Mouse (Mus musculus): Measurements from ENCODE around the gene Lgals2. TPM values are rescaled to one million over a fixed set of nuclear protein-coding genes. Genes with fewer than 3 reads are reported as not detected.

The Lgals2 gene
- polyA plus RNA-seq, 1 experiment: 1.3 TPM

DNA sequence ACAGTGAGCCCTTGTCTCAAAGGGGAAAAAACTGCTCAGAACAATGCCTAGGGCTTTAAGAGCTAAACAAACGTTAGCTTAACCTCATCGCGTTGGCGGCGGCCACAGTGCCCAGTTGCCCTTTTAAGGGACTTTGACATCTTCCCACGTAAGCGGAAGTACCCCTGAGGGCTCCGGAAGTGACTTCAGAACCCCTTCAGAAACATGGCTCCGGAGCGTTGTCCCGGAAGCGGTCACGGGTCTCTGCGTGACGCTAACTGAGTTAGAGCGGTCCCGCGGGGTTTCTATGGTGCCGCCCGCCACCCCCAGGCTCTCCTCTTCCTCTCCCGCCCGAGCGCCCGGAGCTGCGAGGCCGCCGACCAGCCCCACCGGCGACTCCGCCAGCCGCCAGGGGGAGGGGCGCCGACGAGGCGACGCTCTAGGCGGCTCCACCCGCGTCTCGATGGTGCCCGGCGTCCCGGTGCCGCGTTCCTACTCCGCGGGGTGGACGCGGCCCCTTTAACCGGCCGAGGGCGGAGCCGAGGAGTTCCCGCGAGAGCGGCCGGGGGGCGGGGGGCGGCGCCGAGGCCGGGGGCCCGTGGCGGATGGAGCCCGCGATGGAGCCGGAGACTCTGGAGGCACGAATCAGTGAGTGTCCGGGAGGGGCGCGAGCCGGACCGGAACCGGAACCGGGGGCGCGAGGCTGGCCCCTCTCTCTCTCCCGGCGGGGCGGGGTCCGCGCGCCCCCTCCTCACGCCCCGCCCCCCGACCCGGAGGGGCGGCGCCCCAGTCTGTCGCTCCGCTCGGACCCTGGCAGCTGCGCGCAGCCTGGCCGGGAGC is 21.9 kb upstream of the Lgals2 start, which contains the start of gene Gga1:
Gga1 (plus strand) TSS at position 200 of the 819 bp plus-strand sequence.
- peaks cover 6% of the 10 kb centered on the region for H3K79me3 ChIP-seq (ENCODE audit: low read depth)
- TF ChIP-seq CEBPB (IDR thresholded peaks at IDR 0.05; ENCODE audit: low read depth) (no peak), MAX (IDR thresholded peaks at IDR 0.05) (peak; percentile 60), USF1 (IDR thresholded peaks at IDR 0.05; ENCODE audit: low read depth) (no peak), CTCF (IDR thresholded peaks at IDR 0.05; ENCODE audit: control insufficient read depth, insufficient read depth, insufficient read length) (peak; percentile 30)

GRCm38 (mm10) chr15:78876258-78876696 is 20.9 kb upstream of the Lgals2 start:
- TF ChIP-seq FOSL1 (IDR thresholded peaks at IDR 0.05; ENCODE audit: insufficient read depth, low read length, poor library complexity, severe bottlenecking): no peak
- TF ChIP-seq USF1 (IDR thresholded peaks at IDR 0.05; ENCODE audit: low read depth): no peak
- TF ChIP-seq CEBPB (IDR thresholded peaks at IDR 0.05; ENCODE audit: low read depth): no peak
- peak; percentile 56 for TF ChIP-seq CTCF (IDR thresholded peaks at IDR 0.05; ENCODE audit: control insufficient read depth, insufficient read depth, insufficient read length)
- no peak for TF ChIP-seq MYOD1 (IDR thresholded peaks at IDR 0.05; ENCODE audit: control insufficient read depth, insufficient read length, low read depth)
- TF ChIP-seq MYOG (IDR thresholded peaks at IDR 0.05; ENCODE audit: control insufficient read depth, extremely low read depth, insufficient read length): no peak
- TF ChIP-seq MAX (IDR thresholded peaks at IDR 0.05): peak; percentile 24
- H3K36me3 ChIP-seq (ENCODE audit: control insufficient read depth, insufficient read depth): peaks cover 12% of the 10 kb centered on the region
- peaks cover 26% of the 10 kb centered on the region for H3K79me2 ChIP-seq (ENCODE audit: control insufficient read depth, insufficient read depth)
- peak overlapping the region; percentile 98 for H3K4me3 ChIP-seq (ENCODE audit: insufficient read depth, poor library complexity, severe bottlenecking)
- no peak overlapping the region for H3ac ChIP-seq (ENCODE audit: control insufficient read depth, insufficient read length, low read depth)
- no peaks in the 10 kb centered on the region for H3K27me3 ChIP-seq (ENCODE audit: control insufficient read depth, insufficient read depth, insufficient read length)
- H3K79me3 ChIP-seq (ENCODE audit: low read depth): peaks cover 6% of the 10 kb centered on the region

More for the DNA sequence above, 21.9 kb upstream of the Lgals2 start, which contains the start of gene Gga1:
- Histone ChIP-seq H3K27me3 (ENCODE audit: control insufficient read depth, insufficient read depth, insufficient read length) (no peaks in the 10 kb centered on the region), H3K4me3 (ENCODE audit: insufficient read depth, poor library complexity, severe bottlenecking) (peak within 1 kb of the TSS; percentile 98), H3K36me3 (ENCODE audit: control insufficient read depth, insufficient read depth) (peaks cover 22% of the 10 kb centered on the region), H3K79me2 (ENCODE audit: control insufficient read depth, insufficient read depth) (peaks cover 26% of the 10 kb centered on the region), H3ac (ENCODE audit: control insufficient read depth, insufficient read length, low read depth) (peak within 1 kb of the TSS; percentile 66)

- H3K79me2 ChIP-seq (ENCODE audit: control insufficient read depth, insufficient read depth): peaks cover 26% of the 10 kb centered on the region
- TF ChIP-seq FOSL1 (IDR thresholded peaks at IDR 0.05; ENCODE audit: insufficient read depth, low read length, poor library complexity, severe bottlenecking) (no peak), MAX (IDR thresholded peaks at IDR 0.05) (no peak), CTCF (IDR thresholded peaks at IDR 0.05; ENCODE audit: control insufficient read depth, insufficient read depth, insufficient read length) (no peak), CEBPB (IDR thresholded peaks at IDR 0.05; ENCODE audit: low read depth) (no peak), MYOG (IDR thresholded peaks at IDR 0.05; ENCODE audit: control insufficient read depth, extremely low read depth, insufficient read length) (no peak), USF1 (IDR thresholded peaks at IDR 0.05; ENCODE audit: low read depth) (no peak), MYOD1 (IDR thresholded peaks at IDR 0.05; ENCODE audit: control insufficient read depth, insufficient read length, low read depth) (no peak)
- H3ac ChIP-seq (ENCODE audit: control insufficient read depth, insufficient read length, low read depth): no peak overlapping the region
- no peak overlapping the region for H3K4me3 ChIP-seq (ENCODE audit: insufficient read depth, poor library complexity, severe bottlenecking)
- H3K36me3 ChIP-seq (ENCODE audit: control insufficient read depth, insufficient read depth): peaks cover 5% of the 10 kb centered on the region
- peaks cover 6% of the 10 kb centered on the region for H3K79me3 ChIP-seq (ENCODE audit: low read depth)
- H3K27me3 ChIP-seq (ENCODE audit: control insufficient read depth, insufficient read depth, insufficient read length): no peaks in the 10 kb centered on the region
Measured at GRCm38 (mm10) chr15:78875537-78875936, 20.2 kb upstream of the Lgals2 start.

GRCm38 (mm10) chr15:78874989-78875388 is 19.7 kb upstream of the Lgals2 start:
- peaks cover 6% of the 10 kb centered on the region for H3K79me3 ChIP-seq (ENCODE audit: low read depth)
- no peak overlapping the region for H3K4me3 ChIP-seq (ENCODE audit: insufficient read depth, poor library complexity, severe bottlenecking)
- TF ChIP-seq CTCF (IDR thresholded peaks at IDR 0.05; ENCODE audit: control insufficient read depth, insufficient read depth, insufficient read length): no peak
- no peak for TF ChIP-seq FOSL1 (IDR thresholded peaks at IDR 0.05; ENCODE audit: insufficient read depth, low read length, poor library complexity, severe bottlenecking)
- TF ChIP-seq MYOD1 (IDR thresholded peaks at IDR 0.05; ENCODE audit: control insufficient read depth, insufficient read length, low read depth): no peak
- TF ChIP-seq CEBPB (IDR thresholded peaks at IDR 0.05; ENCODE audit: low read depth): no peak
- TF ChIP-seq MAX (IDR thresholded peaks at IDR 0.05): no peak
- TF ChIP-seq USF1 (IDR thresholded peaks at IDR 0.05; ENCODE audit: low read depth): no peak
- no peak for TF ChIP-seq MYOG (IDR thresholded peaks at IDR 0.05; ENCODE audit: control insufficient read depth, extremely low read depth, insufficient read length)
- peaks cover 23% of the 10 kb centered on the region for H3K79me2 ChIP-seq (ENCODE audit: control insufficient read depth, insufficient read depth)
- no peaks in the 10 kb centered on the region for H3K27me3 ChIP-seq (ENCODE audit: control insufficient read depth, insufficient read depth, insufficient read length)
- no peaks in the 10 kb centered on the region for H3K36me3 ChIP-seq (ENCODE audit: control insufficient read depth, insufficient read depth)
- H3ac ChIP-seq (ENCODE audit: control insufficient read depth, insufficient read length, low read depth): no peak overlapping the region

DNA sequence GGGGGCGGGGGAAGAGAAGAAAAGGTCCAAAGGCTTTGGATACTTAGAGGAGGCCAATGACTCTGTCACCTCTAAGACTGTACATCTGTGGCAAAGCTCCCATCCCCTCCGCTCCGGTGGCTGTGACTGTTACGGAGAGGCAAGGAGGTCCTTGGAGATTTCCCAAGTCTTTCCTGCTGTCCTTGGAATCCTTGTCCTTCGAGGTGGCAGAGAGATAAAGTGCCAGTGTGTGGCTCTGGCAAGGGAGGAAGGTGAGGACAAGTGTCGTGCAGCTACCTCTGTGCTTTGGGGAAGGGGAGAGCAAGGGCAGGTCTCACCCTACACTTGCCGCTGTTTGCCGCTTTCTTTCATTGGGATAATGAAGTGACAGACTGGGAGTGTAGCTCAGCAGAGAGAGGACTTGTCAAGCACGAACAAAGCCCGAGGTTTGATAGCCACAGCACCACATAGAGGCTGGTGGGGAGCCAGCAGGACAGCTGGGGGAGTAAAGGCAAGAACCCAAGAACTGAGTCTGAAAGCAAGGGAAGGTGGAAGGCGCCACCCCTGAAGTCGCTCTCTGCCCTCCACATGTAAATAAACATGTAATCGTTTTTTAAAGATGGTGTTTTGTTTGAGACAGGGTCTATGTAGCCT is 18.6 kb upstream of the Lgals2 start:
- Histone ChIP-seq H3K4me3 (ENCODE audit: insufficient read depth, poor library complexity, severe bottlenecking) (no peak overlapping the region), H3K36me3 (ENCODE audit: control insufficient read depth, insufficient read depth) (no peaks in the 10 kb centered on the region)
- no peak for TF ChIP-seq FOSL1 (IDR thresholded peaks at IDR 0.05; ENCODE audit: insufficient read depth, low read length, poor library complexity, severe bottlenecking)
- no peak for TF ChIP-seq MYOG (IDR thresholded peaks at IDR 0.05; ENCODE audit: control insufficient read depth, extremely low read depth, insufficient read length)
- no peak for TF ChIP-seq MAX (IDR thresholded peaks at IDR 0.05)
- no peak for TF ChIP-seq CTCF (IDR thresholded peaks at IDR 0.05; ENCODE audit: control insufficient read depth, insufficient read depth, insufficient read length)
- TF ChIP-seq USF1 (IDR thresholded peaks at IDR 0.05; ENCODE audit: low read depth): no peak
- TF ChIP-seq MYOD1 (IDR thresholded peaks at IDR 0.05; ENCODE audit: control insufficient read depth, insufficient read length, low read depth): no peak
- no peak for TF ChIP-seq CEBPB (IDR thresholded peaks at IDR 0.05; ENCODE audit: low read depth)

More for the DNA sequence above, 18.6 kb upstream of the Lgals2 start:
- Histone ChIP-seq H3K27me3 (ENCODE audit: control insufficient read depth, insufficient read depth, insufficient read length) (no peaks in the 10 kb centered on the region), H3K79me2 (ENCODE audit: control insufficient read depth, insufficient read depth) (peaks cover 15% of the 10 kb centered on the region), H3K79me3 (ENCODE audit: low read depth) (peaks cover 6% of the 10 kb centered on the region), H3ac (ENCODE audit: control insufficient read depth, insufficient read length, low read depth) (no peak overlapping the region)
